Mouse (Mus musculus) layer of hippocampus, adult 9-10 months (tissue): Measurements from ENCODE around the gene Unc80.
"Not testable (repeated sequence)": the region's sequence is repeated elsewhere in the genome, so short reads cannot be mapped to it uniquely, and the experiment has no call there.

Source experiments
- DNase-seq: peaks from one replicate; pipeline ENCODE4 v3.0.0; 2022; ENCODE audit warnings: low spot score

The Unc80 gene

DNA sequence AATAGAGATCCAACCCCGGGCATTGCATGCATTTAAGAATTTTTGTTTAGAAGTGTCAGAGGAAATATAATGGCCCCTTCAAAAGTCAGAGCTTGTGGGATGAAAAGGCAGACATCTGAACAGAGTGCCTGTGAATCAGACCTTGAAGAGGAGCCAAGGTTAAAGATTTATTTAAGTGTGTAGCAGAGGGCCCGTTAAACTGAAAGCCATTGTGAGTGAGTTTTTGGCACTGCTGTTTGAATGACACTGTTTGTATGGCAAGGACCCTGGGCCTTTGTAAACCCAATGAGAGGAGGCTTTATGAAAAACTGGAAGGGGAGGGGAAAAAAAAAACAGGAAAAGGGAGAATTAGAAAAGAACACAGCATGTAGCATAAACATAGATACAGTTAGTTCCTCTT, 170.0 kb downstream of the Unc80 start:
- DNase-seq: no peak

GRCm38 (mm10) chr1:66646894-66647293, 178.7 kb downstream of the Unc80 start:
- DNase-seq: no peak

DNA sequence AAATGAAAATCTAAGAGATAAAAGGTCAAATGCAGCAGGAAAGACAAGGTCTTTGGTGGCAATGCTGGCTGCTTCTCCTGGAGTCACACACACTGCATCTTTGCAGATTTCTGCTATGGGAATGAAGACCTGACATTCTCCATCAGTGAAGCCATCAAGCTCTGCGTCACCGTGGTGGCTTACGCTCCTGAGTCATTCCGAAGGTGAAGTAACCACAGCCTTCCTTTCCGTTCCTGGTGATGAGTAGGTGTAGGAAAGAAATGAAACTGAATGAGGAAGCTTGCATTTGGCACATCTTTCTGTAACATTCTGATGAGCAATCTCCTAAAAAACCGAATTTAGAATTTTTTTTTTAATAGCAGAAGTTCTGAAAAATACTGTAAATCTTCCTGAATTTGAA, 181.4 kb downstream of the Unc80 start:
- DNase-seq: no peak

- DNase-seq: no peak
Measured at GRCm38 (mm10) chr1:66650006-66650405, 181.8 kb downstream of the Unc80 start.

- no peak for DNase-seq
Measured at GRCm38 (mm10) chr1:66655119-66655746, 187.1 kb downstream of the Unc80 start.

- DNase-seq: no peak
Measured at GRCm38 (mm10) chr1:66655747-66656119, 187.6 kb downstream of the Unc80 start.

GRCm38 (mm10) chr1:66671475-66671874, 203.3 kb downstream of the Unc80 start:
- DNase-seq: no peak

DNA sequence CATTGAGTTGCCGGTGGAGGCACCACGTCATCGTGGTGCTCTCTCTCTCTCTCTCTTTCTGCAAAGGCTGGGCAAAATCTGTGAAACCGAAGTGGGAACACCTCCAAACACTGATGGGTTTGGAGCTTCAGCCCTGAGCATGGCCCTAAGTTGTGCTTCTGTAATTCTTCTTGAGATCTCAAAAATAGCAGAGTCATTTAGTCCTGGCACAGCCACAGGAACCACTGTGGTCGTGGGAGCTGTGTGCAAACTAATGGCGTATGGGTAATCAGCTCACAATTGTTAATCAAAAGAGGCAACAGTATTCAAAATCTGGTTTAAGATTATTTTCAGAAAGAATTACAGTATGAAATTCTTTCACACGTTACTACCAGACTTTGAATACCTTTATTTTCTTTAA, 204.6 kb downstream of the Unc80 start:
- no peak for DNase-seq

DNA sequence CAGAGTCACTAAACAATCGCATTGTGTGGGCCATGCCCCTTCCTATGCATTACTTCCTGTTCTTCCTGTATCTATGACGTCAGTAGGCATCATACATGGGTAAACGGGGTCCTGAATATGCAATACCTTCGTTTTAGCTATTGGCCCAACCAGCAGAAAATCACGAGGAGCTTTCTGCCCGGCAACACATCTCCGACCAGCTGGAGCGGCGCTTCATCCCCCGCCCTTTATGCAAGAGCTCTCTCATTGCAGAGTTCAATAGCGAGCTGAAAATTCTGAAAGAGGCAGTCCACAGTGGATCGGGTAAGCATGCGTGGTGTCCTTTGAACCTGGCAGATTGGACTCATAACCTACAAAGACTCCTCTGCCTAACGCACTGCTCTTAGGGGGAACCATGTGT, 209.8 kb downstream of the Unc80 start:
- no peak for DNase-seq

DNA sequence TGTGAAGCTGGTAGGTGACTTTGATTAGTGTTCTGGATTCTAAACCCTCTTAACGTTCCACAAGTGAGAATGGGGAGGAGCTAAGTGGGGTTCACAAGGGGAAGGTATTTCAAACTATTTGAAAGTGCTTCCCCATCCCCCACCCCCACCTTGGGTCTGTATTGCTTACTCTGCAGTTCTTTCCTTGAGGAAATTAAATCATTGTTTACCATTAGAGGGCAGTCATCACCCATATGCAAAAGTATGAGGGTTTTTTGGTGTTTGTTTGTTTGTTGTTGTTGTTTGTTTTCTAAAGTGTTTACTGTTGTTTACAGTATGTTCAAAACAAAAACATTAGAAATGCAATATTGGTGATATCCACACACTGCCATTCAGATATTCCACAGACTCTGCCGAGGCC, 210.5 kb downstream of the Unc80 start:
- DNase-seq: no peak

GRCm38 (mm10) chr1:66682974-66683373, 214.8 kb downstream of the Unc80 start:
- no peak for DNase-seq

DNA sequence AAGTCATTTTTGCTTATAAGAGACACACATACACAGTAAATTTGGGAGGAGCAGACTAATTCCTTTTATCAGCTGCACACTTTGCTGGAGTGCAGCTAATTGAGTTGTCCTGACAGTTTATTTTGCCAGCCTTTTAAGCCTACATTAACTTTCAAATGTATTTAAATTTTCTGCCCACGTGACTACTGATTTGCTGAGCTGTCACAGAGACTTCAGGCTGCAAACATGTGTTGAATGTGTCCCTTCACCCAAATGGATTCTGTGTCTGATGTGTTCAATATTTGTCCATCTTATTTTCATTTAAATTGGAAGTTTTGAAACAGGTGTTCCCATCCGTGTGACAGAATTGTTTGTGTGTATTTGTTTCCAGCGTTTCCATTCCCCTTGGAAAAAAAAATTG, 223.6 kb downstream of the Unc80 start:
- DNase-seq: no peak

DNA sequence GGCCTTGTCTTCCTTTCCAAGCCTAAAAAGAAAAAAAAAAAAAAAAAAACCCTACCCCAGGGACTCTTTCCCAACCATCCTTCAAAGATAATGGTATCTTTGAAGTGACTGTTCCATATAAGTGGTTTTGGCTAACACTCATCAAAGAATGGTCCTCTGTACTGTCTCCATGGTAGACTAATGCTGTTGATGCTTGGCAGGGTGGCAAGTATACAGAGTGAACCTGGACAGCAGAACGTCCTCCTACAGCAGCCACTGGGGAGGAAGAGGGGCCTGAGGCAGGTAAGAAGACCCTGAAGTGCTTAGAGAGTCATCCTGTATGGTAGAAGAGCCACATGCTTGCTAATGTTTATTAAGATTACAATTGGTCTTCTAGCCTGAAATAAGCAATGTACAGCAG, 224.1 kb downstream of the Unc80 start:
- no peak for DNase-seq

GRCm38 (mm10) chr1:66692780-66693392, 224.7 kb downstream of the Unc80 start:
- DNase-seq: no peak

DNA sequence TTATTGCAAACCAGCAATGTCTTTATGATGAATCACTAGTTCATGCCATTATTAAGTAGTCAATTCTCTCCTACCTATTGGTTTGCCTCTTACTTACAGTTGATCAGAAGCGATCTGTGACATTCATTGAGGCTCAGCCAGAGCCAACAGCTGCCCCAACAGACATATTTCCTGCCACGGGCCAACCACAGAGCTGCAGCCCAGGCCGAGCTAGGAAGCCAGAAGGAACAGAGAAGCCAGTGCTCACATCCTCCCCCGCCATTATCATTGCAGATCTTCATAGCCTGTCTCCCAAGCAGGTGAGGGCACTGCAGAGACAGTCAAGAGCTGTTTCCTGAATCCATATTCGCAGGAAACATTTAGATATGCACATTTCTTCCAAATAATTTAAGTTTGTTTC, 226.1 kb downstream of the Unc80 start:
- no peak for DNase-seq

DNA sequence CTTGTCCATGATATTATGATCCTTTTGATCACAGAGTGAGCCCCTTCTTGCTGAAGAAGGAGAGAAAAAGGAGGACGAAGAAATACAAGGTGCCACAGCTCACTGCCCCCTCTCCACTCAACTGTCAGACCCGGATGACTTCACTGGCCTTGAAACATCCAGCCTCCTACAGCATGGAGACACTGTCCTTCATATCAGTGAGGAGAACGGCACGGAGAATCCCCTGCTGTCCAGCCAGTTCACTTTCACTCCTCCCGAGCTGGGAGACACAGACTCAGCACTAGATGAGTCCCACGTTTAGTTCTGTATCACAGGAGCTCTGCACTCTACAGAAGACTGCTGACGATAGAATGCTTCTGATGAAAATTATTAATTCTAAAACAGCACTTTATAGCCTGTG, 227.1 kb downstream of the Unc80 start:
- no peak for DNase-seq

- not testable (repeated sequence) for DNase-seq
Measured at GRCm38 (mm10) chr1:66699630-66700029, 231.5 kb downstream of the Unc80 start.

GRCm38 (mm10) chr1:66700149-66700692, 232.1 kb downstream of the Unc80 start:
- no peak for DNase-seq

- peak; percentile 58 for DNase-seq
Measured at GRCm38 (mm10) chr1:66700693-66701575, 232.8 kb downstream of the Unc80 start, which contains the start of gene Rpe. Gene Rpe, plus strand, starts transcription at chr1:66700831.

- DNase-seq: no peak
Measured at GRCm38 (mm10) chr1:66701576-66701940, 233.4 kb downstream of the Unc80 start.

DNA sequence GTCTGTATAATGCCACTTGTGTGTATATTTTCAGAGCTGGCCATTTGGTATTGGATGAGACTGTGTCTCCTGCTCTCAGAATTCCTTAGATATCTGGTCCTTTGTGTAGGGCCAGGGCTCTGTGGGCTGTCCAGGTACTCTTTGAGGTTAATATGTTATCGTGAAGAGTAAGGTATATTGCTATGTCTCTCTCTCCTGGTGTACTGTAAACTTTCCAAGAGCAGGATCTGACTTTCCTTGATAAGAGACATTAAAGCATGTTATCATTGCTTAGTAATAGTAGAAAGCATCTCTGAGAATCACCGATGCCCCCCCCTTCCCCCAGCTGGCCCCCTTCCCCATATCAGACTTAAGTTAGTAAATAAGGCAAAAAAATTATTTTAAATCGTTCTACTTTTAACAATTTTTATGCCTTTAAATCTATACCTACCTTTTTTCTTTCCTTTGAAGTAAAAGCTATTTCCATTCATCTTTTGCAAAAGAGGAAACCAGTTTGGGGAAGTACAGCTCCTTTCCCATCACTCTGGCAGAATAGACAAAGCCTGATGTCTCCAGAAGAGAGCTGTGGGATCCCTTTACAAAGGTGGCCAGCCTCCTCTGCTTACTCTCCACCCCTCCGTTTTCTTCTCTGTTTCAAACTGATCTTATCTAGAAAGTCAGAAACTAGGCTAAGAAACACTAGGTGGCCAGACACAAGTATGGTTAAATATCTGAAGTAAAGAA, 234.6 kb downstream of the Unc80 start:
- DNase-seq: no peak

GRCm38 (mm10) chr1:66704523-66704922, 236.4 kb downstream of the Unc80 start:
- DNase-seq: no peak
